Mouse (Mus musculus) granulocyte monocyte progenitor cell, adult 5-6 weeks (primary cell): ENCODE measurements at regions not wholly inside any gene's neighbourhood (a gene's known extent, or its start where the extent isn't known, plus 50 kb on each side); places are given as distances from the start of the nearest gene placed in this dataset.

Source experiments
- ATAC-seq: replicated peaks from 2 replicates; pipeline ENCODE4 v1.8.0; 2016; ENCODE audit warnings: mild to moderate bottlenecking, moderate TSS enrichment, inconsistent platforms; ENCODE audit not compliant: poor library complexity, severe bottlenecking

DNA sequence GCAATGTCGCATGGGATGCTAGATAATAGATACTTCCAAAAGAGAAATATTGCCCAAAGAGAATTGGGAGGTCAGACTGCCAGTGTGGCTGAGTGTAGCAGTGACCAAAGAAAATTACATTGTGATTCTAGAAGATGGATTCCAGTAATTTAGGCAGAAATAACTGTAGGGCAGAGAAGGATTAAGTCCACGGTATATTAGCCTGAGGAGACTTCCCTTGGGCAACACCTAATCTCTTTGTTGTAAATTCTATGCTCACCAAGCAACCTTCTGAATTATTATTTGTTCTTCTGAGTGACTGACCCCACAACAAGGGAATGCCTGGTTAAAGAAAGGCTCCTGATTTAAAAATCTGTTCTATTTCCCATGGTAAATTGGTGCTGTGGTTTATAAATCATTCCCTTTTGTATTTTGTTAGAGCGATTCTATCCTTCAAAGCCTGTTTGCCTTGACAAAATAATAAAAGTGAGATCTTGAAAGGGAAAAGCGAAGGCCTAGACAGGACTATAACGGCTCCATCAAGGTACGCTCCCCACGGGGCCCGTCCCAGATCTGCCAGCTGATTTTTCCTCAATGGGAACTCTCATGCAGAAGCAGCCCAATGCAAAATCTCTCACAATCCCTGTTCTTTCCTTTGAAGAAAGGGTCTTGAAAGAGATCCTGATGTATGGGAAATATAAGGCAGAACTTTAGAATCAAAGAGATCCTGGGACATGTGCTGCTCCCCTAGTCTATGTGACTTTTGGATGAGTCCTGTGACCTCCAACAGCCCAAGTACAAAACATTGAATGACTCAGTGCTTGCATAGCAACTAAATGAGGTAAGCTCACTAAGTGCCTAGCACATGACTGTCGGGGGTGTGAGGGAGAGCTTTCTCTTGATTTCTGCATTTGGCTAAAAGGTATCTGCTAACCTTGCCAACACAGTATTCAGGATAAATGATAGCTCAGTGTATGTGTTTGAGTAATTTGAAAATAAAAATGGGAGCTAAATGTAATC, 90.6 kb upstream of the Map3k7 start:
- no peak for ATAC-seq

DNA sequence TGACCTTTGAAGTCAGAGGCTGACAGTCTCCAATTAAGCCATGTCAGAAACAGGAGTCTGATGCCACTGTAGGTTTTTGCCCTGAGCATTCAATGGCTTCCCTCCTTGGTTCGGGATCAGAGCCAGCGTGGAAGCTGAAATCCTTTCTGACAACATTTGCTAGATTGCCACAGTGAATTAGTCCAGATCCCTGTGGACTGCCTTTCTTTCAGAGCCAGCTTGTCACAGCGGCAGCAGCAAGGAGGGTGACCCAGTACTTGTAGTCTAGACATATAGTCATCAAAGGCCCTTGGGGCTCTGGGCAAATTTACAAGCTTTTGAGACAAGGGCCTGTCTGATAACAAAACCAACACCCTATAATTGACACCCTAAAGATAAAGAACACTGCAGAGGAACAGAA, 86.5 kb upstream of the Map3k7 start:
- ATAC-seq: no peak

DNA sequence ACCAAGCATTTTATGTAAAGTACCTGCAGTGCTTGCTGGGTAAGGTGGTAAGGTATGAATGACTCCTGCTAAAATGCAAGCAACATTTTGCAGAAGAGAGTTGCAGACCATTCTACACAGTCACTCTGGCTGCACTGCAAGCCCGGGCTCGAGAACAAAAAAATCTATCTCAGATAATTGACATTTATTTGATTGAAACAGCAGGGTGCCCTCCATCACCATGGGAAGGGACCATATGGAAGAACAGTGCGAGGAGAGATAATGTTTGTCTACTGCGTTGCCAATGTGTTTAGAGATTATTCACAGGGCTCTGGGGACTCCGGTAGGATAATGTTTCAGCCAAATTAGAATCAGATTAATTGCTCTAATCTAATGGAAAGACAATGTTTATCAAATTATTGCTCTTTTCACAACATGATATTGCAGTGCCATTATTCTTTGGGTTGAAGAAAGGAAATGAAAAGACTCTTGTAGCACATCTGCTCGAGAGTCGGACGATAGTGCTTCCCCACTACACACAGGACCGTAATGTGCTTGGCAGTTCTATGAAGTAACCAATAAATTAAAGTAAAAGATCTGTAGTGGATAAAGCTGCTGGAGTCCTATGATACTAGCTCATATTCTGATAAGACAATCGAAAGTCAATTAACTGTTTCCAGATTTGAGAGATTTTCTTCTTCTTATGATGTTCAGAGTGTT, 85.3 kb upstream of the Map3k7 start:
- no peak for ATAC-seq

DNA sequence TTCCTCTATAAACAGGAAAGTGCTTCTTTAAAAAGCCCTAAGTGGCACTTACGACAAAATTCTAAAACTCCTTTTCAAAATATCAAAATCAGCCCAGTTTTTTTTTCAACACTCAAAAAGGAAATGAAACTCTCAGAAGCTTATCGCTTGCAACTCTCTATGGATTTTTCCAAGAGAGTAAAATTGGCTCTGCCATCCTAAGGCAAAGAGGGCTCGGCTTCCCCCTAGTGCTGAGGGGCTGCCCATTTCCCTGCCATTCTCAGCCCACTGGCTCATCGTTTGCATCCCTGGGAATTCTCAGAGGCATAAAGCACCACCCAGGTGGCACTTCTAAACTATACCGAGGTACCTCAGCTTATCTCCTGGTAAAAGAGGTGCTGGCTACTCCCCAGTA, 84.7 kb upstream of the Map3k7 start:
- no peak for ATAC-seq

DNA sequence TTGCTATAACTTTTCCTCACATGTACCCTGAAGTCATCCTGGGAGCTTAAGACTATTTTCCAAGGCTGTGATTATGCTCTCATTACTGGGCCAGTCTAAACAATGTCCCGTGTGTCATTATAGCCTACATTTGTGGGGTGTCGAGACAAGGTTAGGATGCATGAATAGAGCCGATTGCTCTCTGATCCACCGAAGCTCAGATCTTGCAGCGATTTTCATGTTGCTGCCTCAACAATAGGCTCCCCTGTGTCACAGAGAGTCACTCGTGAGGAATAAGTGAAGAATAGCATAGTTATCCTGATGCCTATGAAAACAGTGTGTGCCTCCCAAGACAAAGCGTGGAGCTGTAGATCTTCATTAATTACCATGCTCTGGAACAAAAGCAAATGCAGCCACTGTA, 83.7 kb upstream of the Map3k7 start:
- no peak for ATAC-seq

DNA sequence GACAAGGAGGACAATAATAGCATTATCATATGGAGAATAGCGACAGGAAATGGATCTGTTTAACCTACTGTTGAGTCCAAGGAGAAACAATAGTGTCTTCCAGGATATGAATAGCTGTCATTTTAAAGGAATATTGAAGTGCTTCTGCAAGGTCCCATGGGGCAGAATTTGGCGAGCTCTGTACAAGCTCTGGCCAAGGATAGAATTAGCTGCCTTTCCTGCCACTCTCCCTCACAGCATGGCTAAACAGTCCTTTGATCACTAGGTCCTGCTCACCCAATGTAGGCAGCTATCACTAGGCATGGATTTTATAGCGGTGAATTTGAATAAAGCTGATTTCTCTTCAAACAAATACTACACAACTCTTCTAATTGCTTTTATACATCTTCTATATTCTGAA, 74.2 kb upstream of the Map3k7 start:
- ATAC-seq: no peak

DNA sequence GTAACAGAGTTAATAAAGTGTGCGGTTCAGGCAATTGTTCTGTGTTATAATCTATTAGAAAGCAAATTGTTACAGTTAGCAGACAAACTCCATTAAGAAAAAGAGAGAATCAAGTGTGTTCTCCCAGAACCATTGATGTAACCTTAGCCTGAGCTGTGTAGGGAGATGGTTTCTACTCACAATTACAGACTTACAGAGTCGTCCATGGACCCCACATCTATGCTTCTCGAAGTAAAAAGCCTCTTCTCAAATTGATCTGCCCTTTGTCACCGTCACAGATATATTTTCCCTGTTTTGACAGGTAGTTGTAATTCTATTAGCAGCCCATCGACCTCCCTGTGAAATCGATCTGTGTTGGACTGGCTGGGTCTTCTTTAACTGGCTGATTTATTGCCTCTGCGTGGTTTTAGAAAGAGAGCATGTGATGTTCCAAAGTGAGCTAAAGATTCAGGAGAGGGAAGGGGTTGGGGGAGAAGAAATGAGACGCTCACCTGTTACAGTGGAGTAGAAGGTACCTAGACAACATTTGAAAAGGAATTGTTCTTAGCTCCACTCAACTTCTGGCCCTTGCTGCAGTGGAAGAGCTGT, 54.7 kb upstream of the Map3k7 start:
- ATAC-seq: no peak
